Comparison of ENCODE assay signal across 8 mouse cellular contexts in genomic region chr11:19018489-19019203, GRCm38 (mm10). TPM values are rescaled to one million over a fixed set of nuclear protein-coding genes. Genes with fewer than 3 reads are reported as not detected.
DNase-seq lines count a peak whose midpoint lies in the region; ATAC-seq and TF ChIP-seq lines count a peak whose summit lies in the region.

Gene Meis1, minus strand, starts transcription at chr11:19018985.

- H3K36me3 ChIP-seq in ES-Bruce4 (ENCODE audit: control insufficient read depth, insufficient read depth, low read length, poor library complexity, severe bottlenecking) = no peaks in the 10 kb centered on the region
- H3K36me3 ChIP-seq in forebrain, embryonic 15.5 days = no peaks in the 10 kb centered on the region
- H3K36me3 ChIP-seq in neural tube, embryonic 14.5 days (ENCODE audit: control insufficient read depth, insufficient read depth, low read length) = peaks cover 3% of the 10 kb centered on the region; the same call in 1 of the 2 replicates

- H3K27ac ChIP-seq in ES-Bruce4 (ENCODE audit: insufficient read depth, low read length) = no peak within 1 kb of the TSS
- peak within 1 kb of the TSS; percentile 97 for H3K27ac ChIP-seq in forebrain, embryonic 15.5 days (replicated peaks)
- H3K27ac ChIP-seq in neural tube, embryonic 14.5 days (ENCODE audit: low read depth, low read length) = peak within 1 kb of the TSS; percentile 100

- peak within 1 kb of the TSS; percentile 70 for H3K9ac ChIP-seq in ES-Bruce4 (ENCODE audit: low read depth, poor library complexity, severe bottlenecking)
- peak within 1 kb of the TSS; percentile 89 for H3K9ac ChIP-seq in forebrain, embryonic 15.5 days (replicated peaks)
- peak within 1 kb of the TSS; percentile 99 for H3K9ac ChIP-seq in neural tube, embryonic 14.5 days (replicated peaks; ENCODE audit: low read depth, low read length)

- H3K27me3 ChIP-seq in ES-Bruce4 (ENCODE audit: control insufficient read depth, insufficient read depth, low read length, poor library complexity, severe bottlenecking) = peaks cover 42% of the 10 kb centered on the region
- H3K27me3 ChIP-seq in forebrain, embryonic 15.5 days = peaks cover 30% of the 10 kb centered on the region
- no peaks in the 10 kb centered on the region for H3K27me3 ChIP-seq in neural tube, embryonic 14.5 days (ENCODE audit: control insufficient read depth, insufficient read depth, low read length)

- H3K4me2 ChIP-seq in forebrain, embryonic 15.5 days (replicated peaks) = peak within 1 kb of the TSS; percentile 98
- peak within 1 kb of the TSS; percentile 96 for H3K4me2 ChIP-seq in neural tube, embryonic 14.5 days (ENCODE audit: low read depth, low read length)

- TF ChIP-seq CTCF in ES-Bruce4 (IDR thresholded peaks at IDR 0.05; ENCODE audit: low read depth, low read length) = no peak

- no peak for TF ChIP-seq POLR2A in ES-Bruce4 (IDR thresholded peaks at IDR 0.05; ENCODE audit: insufficient read depth, low read length)

- TF ChIP-seq EP300 in ES-Bruce4 (IDR thresholded peaks at IDR 0.05; ENCODE audit: insufficient read depth, low read depth, low read length) = peak; percentile 61; the same call in 1 of the 2 replicates

- intact Hi-C loops in heart, postnatal 14 days (cut with DNase I) = loop anchor here (5.0 kb wide), 2 partner anchors 71 to 1331 kb away; no protein-coding TSS in a partner anchor

- ATAC-seq in cerebellum, adult (ENCODE audit: insufficient number of reproducible peaks, low FRiP score, low TSS enrichment) = peak; percentile 90
- peak; percentile 87 for ATAC-seq in forebrain, embryonic 15.5 days (replicated peaks)
- peak; percentile 93 for ATAC-seq in neural tube, embryonic 14.5 days (ENCODE audit: low read depth)

- peak within 1 kb of the TSS; percentile 79 for H3K4me3 ChIP-seq in ES-Bruce4 (ENCODE audit: low read depth, low read length)
- H3K4me3 ChIP-seq in forebrain, embryonic 15.5 days = peak within 1 kb of the TSS; percentile 78
- H3K4me3 ChIP-seq in neural tube, embryonic 14.5 days (ENCODE audit: low read depth, low read length) = peak within 1 kb of the TSS; percentile 75

- 0% methylated on average over 29 of the region's 29 CpGs for WGBS in forebrain, embryonic 15.5 days
- under 1% methylated on average over 29 of the region's 29 CpGs for WGBS in neural tube, embryonic 14.5 days

- DNase-seq in heart, postnatal 14 days = peak; percentile 87 to 88
- peak; percentile 43 to 75 for DNase-seq in layer of hippocampus, adult 18-20 months (ENCODE audit: low spot score in 2 of 2)
- DNase-seq in lung, adult 18-20 months = peak; percentile 90 to 93
- DNase-seq in testis, postnatal 14 days (ENCODE audit: low spot score) = peak; percentile 87

- no peaks in the 10 kb centered on the region for H3K9me3 ChIP-seq in ES-Bruce4 (replicated peaks; ENCODE audit: control insufficient read depth, insufficient read depth, low read length, poor library complexity, severe bottlenecking)
- no peaks in the 10 kb centered on the region for H3K9me3 ChIP-seq in forebrain, embryonic 15.5 days
- H3K9me3 ChIP-seq in neural tube, embryonic 14.5 days (ENCODE audit: control insufficient read depth, low read length) = no peaks in the 10 kb centered on the region

- no peaks in the 10 kb centered on the region for H3K4me1 ChIP-seq in ES-Bruce4 (ENCODE audit: control insufficient read depth, insufficient read depth, low read length)
- peaks cover 50% of the 10 kb centered on the region for H3K4me1 ChIP-seq in forebrain, embryonic 15.5 days
- H3K4me1 ChIP-seq in neural tube, embryonic 14.5 days (ENCODE audit: control insufficient read depth, insufficient read depth, low read length) = peaks cover 9% of the 10 kb centered on the region

RNA-seq across cellular contexts. Expression of gene Meis1, which starts in this region (rescaled TPM):
- polyA plus RNA-seq in ES-Bruce4 (2011; ENCODE audit: insufficient read depth, insufficient read length, low read depth, missing spikeins) = 2.1 and 2.3 TPM in 2 replicates
- 29.4 and 29.7 TPM in 2 replicates for polyA plus RNA-seq in forebrain, embryonic 15.5 days (2015; fragmentation: Nextera tagmentation; extraction: Ambion mirVana)
- 10 to 100 TPM; 30.1 to 33.9 TPM for total RNA-seq in heart, postnatal 14 days (2021)
- 1 to 10 TPM; 2.1 to 2.2 TPM for total RNA-seq in layer of hippocampus, adult 18-20 months (2021)
- 170 and 186 TPM in 2 replicates for polyA plus RNA-seq in neural tube, embryonic 14.5 days (2014; fragmentation: Nextera tagmentation; extraction: Ambion mirVana)

Comparison
In these comparisons a context has a peak if more than half of its experiments do, and no peak if none do; other contexts are left out.
1. RNA of gene Meis1 (total RNA-seq): 30.1 to 33.9 TPM in heart, postnatal 14 days; 2.1 to 2.2 TPM in layer of hippocampus, adult 18-20 months; every median in the first group is over 4 times any median in the second.
2. Peak in every context shown above with its lines, with median percentiles within 50 percentile points of each other: H3K4me3 ChIP-seq, H3K9ac ChIP-seq, ATAC-seq and DNase-seq.